Mouse (Mus musculus): Measurements from ENCODE around the gene Fam71e1.

The Fam71e1 gene

GRCm38 (mm10) chr7:44497361-44498055 lies 1.1 kb downstream of the Fam71e1 start:
- DNase-seq (ENCODE audit: low spot score in 2 of 2): no peak

- no peak for DNase-seq (ENCODE audit: low spot score in 2 of 2)
These were observed 2.5 kb downstream of the Fam71e1 start for GRCm38 (mm10) chr7:44498922-44499321.

GRCm38 (mm10) chr7:44500046-44500445 lies 3.7 kb downstream of the Fam71e1 start:
- no peak for DNase-seq (ENCODE audit: low spot score in 2 of 2)

- DNase-seq (ENCODE audit: low spot score in 2 of 2): peak; percentile 59 to 73
These were observed 5.3 kb downstream of the Fam71e1 start for GRCm38 (mm10) chr7:44501563-44502115.

- no peak for DNase-seq (ENCODE audit: low spot score in 2 of 2)
These were observed 11.1 kb downstream of the Fam71e1 start for GRCm38 (mm10) chr7:44507491-44507890.

GRCm38 (mm10) chr7:44519240-44519913 lies 23.0 kb downstream of the Fam71e1 start:
- no peak for DNase-seq (ENCODE audit: low spot score in 2 of 2)

GRCm38 (mm10) chr7:44520990-44521389 lies 24.6 kb downstream of the Fam71e1 start:
- no peak for DNase-seq (ENCODE audit: low spot score in 2 of 2)

- no peak for DNase-seq (ENCODE audit: low spot score in 2 of 2)
These were observed 25.3 kb downstream of the Fam71e1 start for GRCm38 (mm10) chr7:44521710-44522109.

GRCm38 (mm10) chr7:44523056-44523455 lies 26.7 kb downstream of the Fam71e1 start:
- no peak for DNase-seq (ENCODE audit: low spot score in 2 of 2)

GRCm38 (mm10) chr7:44524502-44524901 lies 28.1 kb downstream of the Fam71e1 start, which contains the start of gene Mybpc2:
Gene Mybpc2, minus strand, starts transcription at chr7:44524656.
- DNase-seq (ENCODE audit: low spot score in 2 of 2): no peak

GRCm38 (mm10) chr7:44525126-44525832 lies 28.9 kb downstream of the Fam71e1 start:
- no peak for DNase-seq (ENCODE audit: low spot score in 2 of 2)

- DNase-seq (ENCODE audit: low spot score in 2 of 2): no peak
These were observed 30.2 kb downstream of the Fam71e1 start for GRCm38 (mm10) chr7:44526414-44527154.

- DNase-seq (ENCODE audit: low spot score in 2 of 2): peak; percentile 58 to 62
These were observed 31.4 kb downstream of the Fam71e1 start for GRCm38 (mm10) chr7:44527483-44528398.

GRCm38 (mm10) chr7:44529518-44529917 lies 33.1 kb downstream of the Fam71e1 start:
- DNase-seq (ENCODE audit: low spot score in 2 of 2): no peak

- DNase-seq (ENCODE audit: low spot score in 2 of 2): no peak
These were observed 34.1 kb downstream of the Fam71e1 start for GRCm38 (mm10) chr7:44530507-44530906.

GRCm38 (mm10) chr7:44531207-44531606 lies 34.8 kb downstream of the Fam71e1 start:
- no peak for DNase-seq (ENCODE audit: low spot score in 2 of 2)

- no peak for DNase-seq (ENCODE audit: low spot score in 2 of 2)
These were observed 35.8 kb downstream of the Fam71e1 start, which contains the start of gene Spib for GRCm38 (mm10) chr7:44531946-44532732. Gene Spib, minus strand, starts transcription at chr7:44532071.

GRCm38 (mm10) chr7:44532918-44533745 lies 36.8 kb downstream of the Fam71e1 start:
- no peak for DNase-seq (ENCODE audit: low spot score in 2 of 2)

GRCm38 (mm10) chr7:44533746-44534045 lies 37.3 kb downstream of the Fam71e1 start:
- no peak for DNase-seq (ENCODE audit: low spot score in 2 of 2)
